Mouse (Mus musculus) lung, postnatal 10 days (tissue): Measurements from ENCODE around the gene Gm20869.
"Not testable (repeated sequence)": the region's sequence is repeated elsewhere in the genome, so short reads cannot be mapped to it uniquely, and the experiment has no call there.

ENCODE experiments used
- DNase-seq: peaks from one replicate; pipeline ENCODE4 v3.0.0; 2021

Gm20869 gene

GRCm38 (mm10) chrY:71469149-71469548, at the start of gene Gm20869:
Gene Gm20869 (plus strand): TSS chrY:71469449.
- not testable (repeated sequence) for DNase-seq
